Mouse (Mus musculus) right cerebral cortex, postnatal 36 days (tissue): ENCODE data around the gene Rgs3.

Experiments used
- DNase-seq, 2 experiments: peaks; one replicate each; pipeline ENCODE4 v3.0.0; 2022; ENCODE audit warnings: low spot score in 2 of 2, mixed read lengths in 1 of 2

The Rgs3 gene

DNA sequence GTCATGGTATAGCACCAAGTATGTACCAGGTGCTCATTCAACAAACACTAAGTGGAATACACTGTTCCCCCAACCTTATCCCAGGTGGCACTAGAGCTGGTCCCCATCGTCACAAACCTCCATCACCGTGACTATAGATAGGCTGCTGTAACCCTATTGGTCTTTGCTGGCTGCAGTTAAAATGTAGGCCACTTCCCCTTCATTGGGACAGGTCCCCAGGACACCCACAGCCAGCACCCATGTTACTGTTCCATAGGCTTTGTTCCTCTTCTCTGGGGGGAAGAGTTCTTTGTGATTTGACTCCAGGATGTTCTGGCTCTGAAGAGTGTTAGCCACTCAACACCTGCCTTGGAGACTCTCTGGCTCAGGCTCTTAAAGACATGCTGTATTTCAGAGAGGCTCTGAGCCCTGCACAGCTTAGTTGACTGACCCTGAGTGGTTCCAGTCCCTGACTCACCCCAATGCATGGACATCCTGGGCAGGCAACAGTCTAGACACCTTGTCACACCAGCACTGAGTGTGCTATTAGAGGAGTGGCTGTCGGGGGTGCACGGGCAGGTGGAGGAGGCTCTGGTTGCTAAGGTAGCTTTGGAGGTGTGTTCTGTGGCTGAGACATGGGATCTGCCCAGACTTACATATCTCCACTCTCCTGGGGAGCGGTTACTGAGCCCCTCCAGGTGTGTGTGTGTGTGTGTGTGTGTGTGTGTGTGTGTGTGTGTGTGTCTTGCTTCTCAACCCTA, 94.4 kb downstream of the Rgs3 start:
- no peak for DNase-seq

DNA sequence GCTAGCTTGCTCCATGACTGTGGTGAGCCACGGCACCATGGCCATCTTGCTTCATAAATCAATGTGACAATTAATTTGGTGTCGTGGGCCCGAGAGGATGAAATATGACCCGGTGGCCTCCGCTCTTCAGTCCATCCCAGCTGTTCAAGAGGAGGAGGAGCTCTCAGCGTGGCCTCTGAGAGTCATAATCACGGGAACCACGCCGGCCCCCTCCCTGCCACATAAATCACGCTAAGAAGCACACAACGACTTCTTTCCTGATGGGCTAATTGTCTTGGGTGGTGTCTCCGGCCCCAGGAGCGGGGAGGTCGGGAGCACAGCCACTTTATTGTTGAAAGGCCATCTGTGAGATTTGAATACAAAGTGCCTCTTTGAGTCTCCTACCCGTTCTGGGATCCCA, 99.6 kb downstream of the Rgs3 start:
- no peak for DNase-seq

DNA sequence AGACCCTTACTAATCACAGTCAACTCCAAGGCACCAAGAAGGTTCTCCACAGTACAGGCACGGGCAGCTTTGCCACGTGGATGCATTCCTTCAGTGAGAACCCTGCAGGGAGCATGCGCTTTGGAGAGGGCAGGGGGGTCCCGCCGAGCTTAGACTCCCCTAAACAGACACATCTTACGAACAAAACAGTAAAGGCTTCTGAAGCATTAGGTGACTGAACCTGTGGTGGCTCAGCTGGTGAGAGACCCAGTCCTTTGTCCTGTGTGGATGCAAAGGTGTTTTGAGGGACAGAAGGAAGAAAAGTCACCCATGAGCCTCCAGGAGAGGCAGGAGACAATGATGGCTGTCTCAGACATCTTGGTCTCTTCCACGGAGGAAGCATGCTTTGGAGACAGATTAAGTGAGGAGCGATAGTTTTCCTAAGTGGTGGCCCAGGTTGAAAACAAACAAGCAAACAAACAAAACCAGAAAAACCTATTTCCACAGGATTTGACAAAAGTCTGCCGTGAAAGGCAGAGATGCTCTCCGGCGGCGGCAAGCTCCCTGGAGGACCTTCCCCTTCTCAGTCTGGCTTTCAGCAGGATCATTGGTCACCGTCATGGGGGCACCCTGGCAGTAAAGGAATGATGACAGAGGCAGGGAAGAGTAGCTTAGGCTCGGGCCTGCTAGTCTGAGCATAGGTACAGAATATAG, 100.4 kb downstream of the Rgs3 start:
- DNase-seq = no peak

DNA sequence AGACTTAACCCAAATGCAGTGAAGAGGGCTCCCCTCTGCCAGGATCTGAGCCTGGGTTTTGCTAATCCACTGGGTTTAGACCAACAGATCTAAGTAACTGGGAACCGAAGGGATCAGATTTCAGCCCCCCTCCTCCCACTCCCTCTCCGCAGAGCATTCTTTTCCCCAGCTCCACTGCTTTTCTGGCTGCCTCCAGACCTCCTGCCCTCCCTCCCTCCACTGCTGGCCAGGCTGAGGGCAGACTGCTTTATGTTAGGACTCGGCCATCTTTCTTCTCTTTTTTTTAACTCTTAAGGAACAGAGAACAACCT, 100.9 kb downstream of the Rgs3 start:
- no peak for DNase-seq

DNA sequence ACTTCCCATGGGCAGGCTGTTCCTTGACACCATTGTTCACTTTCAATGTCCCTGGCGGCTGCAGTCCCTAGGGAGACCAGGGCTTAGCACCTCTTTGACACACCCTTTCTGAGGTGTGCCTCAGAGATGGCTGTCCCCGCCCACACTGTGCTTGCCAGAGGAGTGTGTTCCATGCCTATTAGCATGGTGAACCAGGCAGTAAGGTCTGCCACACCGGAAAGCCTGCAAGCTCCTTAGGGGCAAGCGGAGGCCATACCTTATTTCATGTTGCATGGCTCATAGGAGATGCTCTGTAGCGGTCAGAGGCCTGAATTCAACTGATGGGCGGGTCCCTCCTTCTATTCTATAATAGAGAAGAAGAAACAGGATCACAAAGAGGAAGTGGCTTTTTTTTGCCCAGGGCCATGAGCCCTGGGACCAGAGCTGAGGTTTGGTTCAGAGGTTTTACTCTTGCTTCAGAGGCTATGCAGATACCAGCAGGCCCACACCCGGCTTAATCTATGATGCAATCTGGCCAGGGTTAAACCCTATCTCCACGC, 101.7 kb downstream of the Rgs3 start:
- DNase-seq = no peak

DNA sequence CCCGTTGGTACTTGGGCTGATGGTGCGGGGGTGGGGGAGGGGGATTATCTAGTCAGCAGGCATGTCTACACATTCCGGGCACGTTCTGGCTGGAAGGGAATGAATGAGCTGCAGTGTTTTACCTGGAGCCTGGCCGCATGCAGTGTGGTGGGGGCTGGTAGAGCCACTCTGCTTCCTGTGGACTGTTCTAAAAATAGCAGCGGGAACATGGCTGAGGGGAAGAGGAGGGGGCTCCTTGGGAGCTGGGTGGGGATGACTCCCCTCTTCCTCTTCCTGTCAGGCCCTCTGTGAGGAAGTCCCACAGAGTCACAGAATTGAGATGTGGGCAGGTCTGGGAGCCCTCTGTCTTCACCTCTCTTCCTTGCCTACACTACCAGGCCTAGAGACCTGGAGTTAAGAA, 103.7 kb downstream of the Rgs3 start:
- no peak for DNase-seq

DNA sequence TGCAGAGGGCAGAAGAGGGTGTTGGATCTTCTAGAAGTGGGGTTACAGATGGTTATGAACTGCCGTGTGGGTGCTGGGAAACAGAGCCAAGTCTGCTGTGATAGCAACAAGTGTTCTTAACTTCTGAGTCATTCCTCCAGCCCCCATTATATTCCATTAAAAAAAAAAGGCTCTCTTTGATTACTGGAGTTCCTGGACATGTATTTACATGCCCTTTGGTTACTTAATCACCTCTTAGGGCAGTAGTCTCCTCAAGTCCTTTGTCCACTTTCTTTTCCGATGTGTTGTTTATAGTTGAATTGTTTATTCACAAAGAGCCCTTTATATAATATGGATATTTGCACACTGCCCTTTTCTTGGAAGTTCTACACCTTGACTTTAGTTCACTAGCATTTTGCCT, 106.2 kb downstream of the Rgs3 start:
- no peak for DNase-seq

DNA sequence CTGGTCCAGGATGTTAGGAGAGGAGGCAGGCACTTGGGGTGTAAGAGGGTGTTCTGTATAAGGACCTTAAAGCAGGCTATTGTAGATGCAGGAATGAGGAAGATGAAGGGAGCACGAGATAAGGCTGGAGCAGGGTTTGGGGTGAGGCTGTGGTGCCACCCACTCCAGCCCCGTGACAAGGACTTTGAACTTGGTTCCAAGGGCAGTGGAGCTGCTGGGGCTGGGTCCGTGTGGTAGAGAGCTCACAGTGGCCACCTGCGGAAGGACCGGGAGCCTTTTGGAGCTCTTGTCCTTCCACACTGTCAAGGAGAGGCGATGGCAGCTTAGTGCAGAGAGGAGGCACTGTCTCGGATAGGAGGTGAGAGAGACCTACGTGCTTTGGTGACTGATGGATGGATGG, 109.0 kb downstream of the Rgs3 start:
- no peak for DNase-seq

DNA sequence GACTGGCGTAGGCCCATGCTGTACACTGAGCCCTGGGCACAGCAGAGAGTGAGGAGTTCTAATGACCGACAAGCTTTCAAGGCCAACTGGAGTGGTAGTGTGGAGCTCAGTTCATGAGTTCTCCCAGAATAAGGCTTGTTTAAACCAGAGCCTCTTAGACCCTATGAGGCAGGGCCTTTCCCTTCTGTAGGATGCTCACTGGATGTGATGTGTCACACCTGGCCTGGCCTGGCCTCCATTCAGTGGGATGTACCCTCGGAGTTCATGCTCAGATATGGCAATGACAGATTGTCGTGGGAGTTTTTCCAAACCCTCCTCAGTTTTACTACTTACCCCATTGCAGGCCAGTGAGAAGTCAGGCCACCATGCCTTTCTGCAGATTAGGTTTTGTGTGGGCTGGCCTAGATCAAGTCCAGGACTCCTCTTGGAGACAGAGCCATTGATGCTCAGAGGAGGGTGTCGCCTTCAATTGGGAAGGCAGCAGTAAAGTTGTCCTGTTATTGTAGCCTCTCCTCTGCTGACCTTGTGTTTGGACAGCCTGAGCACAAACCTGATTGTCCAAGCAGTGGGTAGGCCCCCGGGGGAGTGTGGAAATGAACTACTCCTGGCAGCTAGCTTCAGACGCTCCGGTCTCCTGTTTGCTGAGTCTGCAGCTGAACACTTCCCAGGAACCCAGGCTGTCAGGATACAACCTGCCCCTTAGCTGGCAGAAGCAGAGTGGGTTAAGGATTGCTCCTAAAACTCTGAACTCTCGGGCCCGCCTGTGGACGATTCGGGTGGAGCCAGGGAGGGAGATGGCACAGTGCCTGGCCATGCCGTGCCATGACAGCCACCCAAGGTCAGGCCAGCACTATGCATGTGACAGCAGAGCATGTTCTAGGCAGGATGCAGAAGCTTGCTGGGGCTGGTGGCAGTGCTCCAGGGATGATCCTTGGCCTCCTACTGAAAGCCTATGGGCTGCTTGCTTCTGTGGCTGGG, 109.7 kb downstream of the Rgs3 start:
- no peak for DNase-seq

DNA sequence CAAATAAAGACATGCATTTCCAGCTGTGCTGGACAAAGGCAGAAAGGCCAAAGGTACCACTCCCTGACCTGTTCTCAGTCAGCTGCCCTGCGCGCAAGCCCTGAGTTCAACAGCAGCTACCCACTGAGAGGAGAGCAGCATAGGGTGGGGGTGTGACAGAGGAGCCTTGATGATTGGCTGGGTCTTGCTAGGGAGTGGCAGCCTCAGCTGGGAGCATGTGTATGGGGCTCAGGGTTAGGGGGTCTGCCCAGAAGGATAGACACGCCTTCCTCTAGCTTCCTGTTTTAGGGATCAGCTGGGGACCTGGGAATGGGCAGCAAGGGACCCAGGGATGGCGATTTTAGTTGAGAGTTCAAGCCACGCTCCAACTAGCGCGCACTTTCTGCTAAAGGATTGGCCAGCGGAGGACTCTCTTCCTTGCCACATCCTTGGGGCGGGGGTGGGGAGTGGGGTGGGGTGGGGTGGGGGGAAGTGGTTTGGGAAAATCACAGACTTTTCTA, 113.9 kb downstream of the Rgs3 start:
- DNase-seq = no peak

DNA sequence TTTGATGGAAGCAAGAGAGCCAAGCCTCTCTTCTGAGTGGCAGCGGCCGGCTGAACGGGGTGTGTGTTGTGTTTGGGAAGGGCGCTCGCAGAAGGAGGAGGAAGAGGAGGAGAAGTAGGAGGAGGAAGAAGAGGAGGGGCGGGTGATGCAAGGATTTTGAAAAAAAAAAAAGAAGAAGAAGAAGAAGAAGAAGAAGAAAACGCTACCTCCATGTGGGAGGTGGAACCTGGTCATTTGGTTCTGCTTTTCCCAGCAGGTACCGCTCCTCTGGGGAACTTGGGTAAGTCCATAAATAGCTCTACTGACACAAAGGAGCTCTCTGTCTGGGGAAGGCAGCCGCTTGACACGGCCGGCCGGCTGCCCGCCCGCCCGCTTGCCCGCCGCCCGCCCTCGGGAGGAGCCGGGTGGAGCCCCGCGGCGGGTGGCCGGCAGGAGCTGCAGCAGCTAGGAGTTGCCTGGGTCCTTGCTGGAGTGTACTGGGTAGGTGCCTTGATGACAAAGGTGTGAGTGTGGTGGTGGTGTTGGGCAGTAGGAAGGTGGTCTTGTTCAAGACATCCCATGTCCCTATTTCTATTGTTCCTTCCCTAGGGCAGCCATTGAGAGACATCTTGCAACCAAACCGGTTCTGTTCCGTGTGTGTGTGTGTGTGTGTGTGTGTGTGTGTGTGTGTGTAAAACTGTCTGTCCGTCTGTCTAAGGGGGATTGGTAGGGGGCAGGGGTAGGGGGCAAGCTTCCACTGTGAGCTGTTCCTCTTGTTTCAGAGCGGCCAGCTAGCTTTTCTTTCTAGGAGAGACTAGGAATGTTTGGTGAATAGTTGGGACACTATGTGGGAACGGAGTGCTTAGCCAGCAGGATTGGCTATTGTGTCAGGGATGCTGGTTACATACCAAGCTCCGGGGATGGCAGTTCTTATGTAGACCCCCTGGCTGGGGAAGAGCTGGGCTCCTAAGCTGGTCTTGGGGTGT, 114.7 kb downstream of the Rgs3 start:
- DNase-seq = no peak

DNA sequence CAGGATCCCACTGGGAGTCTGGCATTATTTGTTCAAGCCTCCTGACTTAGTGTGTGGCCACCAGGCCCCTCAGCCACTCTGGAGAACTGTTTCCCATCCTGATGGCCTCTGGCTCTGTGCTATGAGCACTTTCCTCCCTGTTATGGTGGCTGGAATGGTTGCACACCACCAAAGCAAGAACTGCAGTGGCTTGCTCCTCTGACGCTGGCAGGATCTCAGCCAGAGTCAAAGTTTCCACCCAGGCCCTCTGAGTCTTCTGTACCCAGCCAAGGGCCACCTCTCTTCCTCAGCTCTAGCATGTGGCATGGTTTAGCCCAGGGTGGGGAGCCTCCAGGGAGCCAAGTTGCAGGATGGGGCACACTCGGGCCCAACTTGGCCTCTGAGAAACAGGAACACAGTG, 115.7 kb downstream of the Rgs3 start:
- DNase-seq = no peak

DNA sequence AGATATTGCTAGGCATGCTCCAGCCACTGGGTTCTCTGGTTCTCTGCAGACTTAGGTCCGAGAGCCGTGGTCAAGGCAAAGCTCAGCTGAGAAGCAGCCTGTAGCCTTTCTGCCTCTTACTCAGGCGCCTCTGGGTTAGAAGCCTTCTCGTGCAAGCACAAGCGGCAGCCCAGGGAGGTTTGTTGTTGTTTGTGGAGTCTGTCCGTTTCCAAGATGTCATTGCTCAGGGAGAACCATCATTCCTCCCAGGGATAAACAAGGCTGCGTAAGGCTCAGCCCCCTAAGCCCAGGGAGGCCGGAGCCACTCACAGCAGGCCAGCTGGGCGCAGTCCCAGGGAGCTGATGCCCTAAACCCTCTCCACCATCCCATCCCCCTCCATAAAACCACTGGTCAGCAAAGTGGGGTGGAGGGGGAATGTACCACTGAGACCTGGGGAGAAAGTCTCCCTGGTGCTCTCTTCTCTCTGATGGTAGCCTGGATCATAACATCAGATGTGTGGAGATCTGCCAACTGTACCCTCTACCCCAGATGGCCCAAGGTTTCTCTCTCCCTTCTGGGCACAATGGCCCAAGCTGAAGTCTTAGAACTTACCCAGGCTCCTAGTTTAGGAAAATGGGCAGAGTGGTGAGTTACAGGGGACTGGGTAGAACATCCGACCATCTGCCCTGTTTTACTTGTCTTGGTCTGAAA, 117.5 kb downstream of the Rgs3 start:
- DNase-seq = no peak

DNA sequence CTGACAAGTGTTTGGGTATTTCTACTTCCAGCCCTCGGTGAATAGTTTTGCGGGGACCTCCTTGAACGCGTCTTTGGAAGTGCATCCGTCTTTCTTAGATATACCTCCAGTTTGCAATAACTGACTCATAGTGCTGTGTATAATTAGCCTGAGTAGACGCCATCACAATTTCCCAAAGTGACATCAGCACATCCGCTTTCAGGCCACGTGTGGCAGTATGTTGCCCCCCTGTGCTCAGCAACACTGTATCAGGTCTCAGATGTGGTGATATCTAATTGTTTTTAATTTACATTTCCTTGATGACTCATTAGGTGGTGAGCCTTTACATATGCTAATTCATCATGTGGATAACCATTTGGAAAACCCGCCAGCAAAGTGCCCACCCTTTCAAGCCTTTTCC, 119.5 kb downstream of the Rgs3 start:
- DNase-seq = no peak

DNA sequence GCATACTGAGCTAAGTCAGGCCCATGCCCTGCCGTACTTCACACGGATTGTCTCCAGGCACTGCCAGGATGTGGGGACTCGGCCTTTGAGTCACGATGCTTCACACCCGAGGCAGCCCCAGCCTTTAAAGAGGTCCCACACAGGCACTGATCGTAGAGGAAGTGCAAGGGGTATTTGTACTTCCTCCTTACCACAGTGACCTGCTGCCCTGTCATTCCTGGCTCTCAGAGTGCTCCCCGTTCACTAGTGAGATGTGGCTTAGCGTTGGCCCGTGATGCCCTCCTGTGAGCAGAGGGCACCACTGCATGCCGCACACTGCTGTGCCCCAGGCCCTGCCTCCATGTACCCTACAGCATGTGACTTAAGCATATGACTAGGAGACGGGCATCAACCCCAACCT, 121.8 kb downstream of the Rgs3 start:
- DNase-seq = no peak

DNA sequence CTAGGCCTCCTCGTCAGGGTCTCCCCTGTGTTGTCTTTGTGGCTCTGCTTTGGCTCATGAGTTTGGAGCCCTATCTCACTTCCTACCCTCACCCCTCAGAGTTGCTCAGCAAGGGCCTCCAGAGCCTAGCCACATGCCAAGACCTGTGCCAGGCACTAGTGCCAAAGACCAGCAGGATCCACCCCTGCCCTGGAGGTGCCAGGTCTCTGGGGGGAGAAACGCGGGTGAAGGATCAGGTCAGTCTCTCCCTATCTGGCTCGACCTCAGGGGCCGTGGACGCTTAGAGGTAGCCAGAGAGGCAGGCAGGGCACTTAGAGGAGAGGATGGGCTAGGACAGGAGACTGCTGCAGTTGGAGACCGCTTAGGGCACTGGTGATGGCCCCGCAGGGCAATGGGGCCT, 122.7 kb downstream of the Rgs3 start:
- DNase-seq = no peak

DNA sequence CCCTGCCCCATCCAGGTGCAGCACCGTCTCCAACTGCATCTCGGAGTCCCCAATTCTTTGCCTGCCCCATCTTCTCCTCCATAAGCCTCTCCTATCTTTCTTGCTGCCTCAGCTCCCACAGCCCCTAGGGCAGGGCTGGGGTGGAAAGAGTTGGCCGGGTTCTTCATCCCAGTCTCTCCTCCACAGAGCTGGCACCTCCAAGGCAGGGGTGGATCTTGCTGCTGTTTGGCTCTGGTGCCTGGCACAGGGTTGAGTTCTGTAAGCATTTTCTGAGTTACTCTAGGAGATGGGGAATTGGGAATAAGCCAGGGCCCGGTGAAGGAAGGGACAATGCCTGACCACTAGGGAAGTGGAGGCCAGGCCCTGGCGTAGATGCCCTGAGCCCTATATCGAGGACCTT, 123.5 kb downstream of the Rgs3 start:
- DNase-seq = no peak

DNA sequence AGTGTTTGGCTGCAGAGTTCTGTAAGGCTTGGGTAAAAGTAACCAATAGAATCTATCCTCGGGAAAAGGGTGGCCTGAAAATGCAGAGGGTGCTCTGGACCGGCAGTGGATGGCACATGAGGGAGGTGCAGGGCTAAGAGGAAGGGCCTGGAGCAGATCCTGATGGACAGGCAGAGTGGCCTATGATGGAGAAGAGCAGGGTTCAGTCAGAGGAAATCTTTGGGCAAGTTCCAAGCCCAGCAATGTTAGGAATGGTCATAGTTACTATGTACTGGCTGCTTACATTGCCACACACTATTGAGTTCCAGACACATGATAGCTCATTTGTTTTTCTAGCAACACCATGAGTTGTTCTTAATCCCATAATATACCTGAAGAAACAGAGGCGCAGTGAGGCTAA, 124.7 kb downstream of the Rgs3 start:
- no peak for DNase-seq

DNA sequence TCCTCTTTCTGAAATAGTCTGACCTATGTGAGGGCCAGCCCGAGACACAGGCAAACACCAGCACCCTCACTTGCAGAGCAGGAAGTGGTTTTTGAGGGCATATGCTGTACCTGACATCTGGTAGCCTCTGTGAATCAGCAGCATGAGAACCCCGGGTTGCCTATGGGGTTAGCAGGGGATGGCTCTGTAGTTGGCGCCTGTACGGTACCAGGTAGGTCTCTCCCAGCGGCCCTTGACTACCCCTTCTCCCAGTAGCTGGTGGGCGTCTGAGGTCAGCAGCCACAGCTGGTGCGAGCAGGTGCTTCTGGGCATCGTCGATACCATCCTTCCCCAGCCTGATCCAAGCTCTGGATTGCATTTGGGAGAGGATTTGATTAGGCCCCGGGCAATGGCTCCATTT, 125.6 kb downstream of the Rgs3 start:
- DNase-seq = no peak

DNA sequence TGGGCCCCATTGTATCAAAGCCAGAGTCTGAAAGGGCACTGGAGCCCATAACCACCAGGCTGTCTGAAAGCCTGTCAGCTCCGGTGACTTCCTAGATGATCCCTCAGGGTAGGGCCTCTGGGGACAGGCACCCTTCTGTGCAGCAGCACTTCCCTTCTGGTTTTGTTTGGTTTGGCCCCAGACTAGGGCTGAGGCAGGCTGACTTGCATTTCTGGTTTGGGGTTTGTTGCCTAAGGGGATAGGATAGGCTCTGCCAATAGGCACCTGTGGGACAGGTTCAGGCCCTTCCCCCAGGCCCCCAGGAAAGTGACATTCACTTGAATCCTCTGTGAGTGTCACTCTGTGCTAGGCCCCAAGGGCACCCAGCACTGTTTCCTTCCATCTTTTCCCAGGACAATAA, 127.1 kb downstream of the Rgs3 start:
- no peak for DNase-seq
